Mouse (Mus musculus) skeletal muscle tissue, adult 2 months (tissue): ENCODE measurements around the gene Rsph3b.
A peak's percentile ranks its signal among the peaks of the same experiment; 100 is the strongest.
"Not testable (repeated sequence)": the region's sequence is repeated elsewhere in the genome, so short reads cannot be mapped to it uniquely, and the experiment has no call there.

Source experiments
- DNase-seq: peaks from one replicate; pipeline ENCODE4 v3.0.0-alpha.2; 2012; ENCODE audit warnings: low read depth, low spot score

The Rsph3b gene

GRCm38 (mm10) chr17:6959543-6960259 is 11.2 kb upstream of the Rsph3b start:
- DNase-seq, result not testable (repeated sequence)

DNA sequence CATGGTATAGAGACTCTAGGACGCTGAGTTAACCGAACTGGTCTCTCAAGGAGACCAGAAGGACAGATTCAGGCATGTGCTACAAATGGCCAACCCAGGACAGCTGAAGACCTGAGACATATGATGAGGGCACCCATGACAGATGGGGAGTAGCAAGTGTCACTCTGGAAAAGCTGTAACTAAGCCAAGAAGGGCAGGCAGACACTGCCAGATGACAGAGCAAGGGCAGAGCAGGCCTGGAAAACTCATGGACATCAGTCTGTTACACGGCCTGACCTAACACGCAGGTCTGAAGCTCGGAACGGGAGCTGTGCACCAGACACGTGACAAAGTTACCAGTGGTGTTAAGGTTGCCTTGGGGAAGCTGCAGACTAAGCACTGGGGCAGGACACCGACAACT is 10.4 kb upstream of the Rsph3b start:
- peak; percentile 70 for DNase-seq

- not testable (repeated sequence) for DNase-seq
Measured at GRCm38 (mm10) chr17:6948769-6949228, 317 bp upstream of the Rsph3b start.

DNA sequence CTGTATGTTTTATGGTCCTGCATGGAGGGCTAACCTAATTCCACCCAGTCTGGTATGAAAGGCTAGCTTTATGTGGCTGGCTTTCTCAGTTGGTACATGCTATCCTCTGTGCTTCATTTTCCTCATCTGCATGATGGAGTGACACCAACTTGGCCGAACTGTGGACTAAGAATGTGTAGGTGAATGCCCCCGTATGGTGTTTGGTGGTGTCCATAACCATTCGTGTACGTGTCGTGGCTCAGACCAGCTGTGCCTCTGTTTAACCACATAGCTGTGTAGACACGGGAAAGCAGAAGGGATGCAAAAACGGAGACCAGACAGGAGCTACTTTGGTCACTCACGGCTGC is 872 bp downstream of the Rsph3b start:
- not testable (repeated sequence) for DNase-seq

DNA sequence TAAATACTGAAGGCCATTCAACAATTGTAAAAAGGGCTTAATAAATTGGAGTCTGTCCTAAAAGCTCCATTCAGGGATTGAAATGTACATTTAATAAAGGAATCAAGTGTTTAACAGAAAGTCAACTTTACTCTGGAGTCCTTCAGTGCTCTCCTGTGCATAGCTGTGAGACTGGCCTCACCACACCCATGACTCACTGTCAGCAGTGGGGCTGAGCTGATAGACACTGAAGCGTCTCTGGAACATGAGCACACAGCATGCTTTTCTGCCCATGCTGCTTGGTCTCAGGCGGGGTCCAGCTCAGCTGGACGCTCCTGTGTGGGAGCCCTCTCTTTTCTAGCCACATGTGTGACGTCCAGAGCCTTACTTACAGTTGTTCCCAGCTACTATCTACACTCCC is 5.9 kb downstream of the Rsph3b start:
- not testable (repeated sequence) for DNase-seq

GRCm38 (mm10) chr17:6931625-6932024 is 16.9 kb downstream of the Rsph3b start:
- DNase-seq, result not testable (repeated sequence)

- DNase-seq, result not testable (repeated sequence)
Measured at GRCm38 (mm10) chr17:6920351-6920894, 28.1 kb downstream of the Rsph3b start.

- not testable (repeated sequence) for DNase-seq
Measured at GRCm38 (mm10) chr17:6919388-6919787, 29.1 kb downstream of the Rsph3b start.

- not testable (repeated sequence) for DNase-seq
Measured at GRCm38 (mm10) chr17:6915282-6915681, 33.2 kb downstream of the Rsph3b start.

DNA sequence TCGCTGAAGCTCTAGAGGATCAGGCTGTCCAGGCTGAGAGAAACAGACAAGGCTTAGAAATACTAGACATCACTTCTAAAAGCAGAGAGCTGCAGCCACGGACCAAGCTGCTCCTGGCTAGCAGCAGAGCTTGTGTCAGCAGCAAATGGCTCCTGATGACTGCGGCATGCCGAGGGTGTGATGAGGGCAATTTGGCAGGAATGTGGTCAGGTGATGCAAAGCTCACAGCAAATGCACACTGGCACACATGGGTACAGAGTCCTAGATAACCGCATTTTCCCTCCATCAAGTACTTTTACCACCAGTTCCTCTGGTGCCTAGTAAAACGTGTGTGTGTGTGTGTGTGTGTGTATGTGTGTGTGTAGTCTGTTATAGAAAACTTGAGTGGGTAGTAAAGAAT is 34.4 kb downstream of the Rsph3b start:
- DNase-seq, result not testable (repeated sequence)

DNA sequence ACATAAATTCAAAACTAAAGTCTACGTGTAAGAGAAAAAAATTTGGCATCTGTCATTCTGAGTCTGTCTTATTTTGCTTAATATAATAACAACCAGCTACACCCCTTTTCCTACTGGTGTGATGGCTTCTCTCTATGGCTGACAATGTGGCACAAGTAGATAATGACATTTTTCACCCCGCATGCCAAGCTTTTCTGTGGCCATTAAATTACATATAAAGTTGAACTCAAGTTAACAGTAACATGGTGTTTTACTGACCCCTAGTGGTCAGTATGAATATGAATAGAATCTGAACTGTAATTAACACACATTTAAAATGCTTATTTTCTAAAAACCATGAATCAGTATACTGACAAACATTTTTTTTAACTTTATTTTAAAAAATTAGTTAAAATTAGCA is 48.1 kb downstream of the Rsph3b start:
- DNase-seq, result not testable (repeated sequence)

GRCm38 (mm10) chr17:6897996-6898562 is 50.4 kb downstream of the Rsph3b start:
- not testable (repeated sequence) for DNase-seq

GRCm38 (mm10) chr17:6896756-6897155 is 51.7 kb downstream of the Rsph3b start:
- DNase-seq, result no peak

GRCm38 (mm10) chr17:6893332-6893731 is 55.1 kb downstream of the Rsph3b start:
- DNase-seq, result no peak

GRCm38 (mm10) chr17:6891966-6892934 is 56.2 kb downstream of the Rsph3b start:
- no peak for DNase-seq

GRCm38 (mm10) chr17:6886445-6886844 is 62.0 kb downstream of the Rsph3b start:
- DNase-seq, result no peak

- DNase-seq, result no peak
Measured at GRCm38 (mm10) chr17:6884531-6884930, 64.0 kb downstream of the Rsph3b start.

DNA sequence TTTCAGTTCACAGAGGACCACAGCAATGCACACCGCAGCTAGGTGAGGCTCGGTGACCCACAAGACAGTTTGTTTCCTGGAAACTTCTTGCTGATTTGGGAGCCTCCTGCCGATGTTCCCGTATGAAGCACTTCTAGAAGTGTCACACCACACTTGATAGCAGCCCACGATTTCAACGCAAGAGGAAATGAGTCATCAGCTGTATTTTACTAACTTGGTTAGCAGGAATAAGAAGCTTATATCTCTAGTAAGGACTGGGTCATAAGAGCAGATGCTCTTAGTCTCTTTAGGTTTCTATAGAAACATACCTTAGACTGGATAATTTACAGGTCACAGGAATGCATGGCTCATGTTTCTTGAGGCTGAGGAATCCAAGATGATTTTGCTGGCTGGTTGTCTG is 67.2 kb downstream of the Rsph3b start:
- no peak for DNase-seq

DNA sequence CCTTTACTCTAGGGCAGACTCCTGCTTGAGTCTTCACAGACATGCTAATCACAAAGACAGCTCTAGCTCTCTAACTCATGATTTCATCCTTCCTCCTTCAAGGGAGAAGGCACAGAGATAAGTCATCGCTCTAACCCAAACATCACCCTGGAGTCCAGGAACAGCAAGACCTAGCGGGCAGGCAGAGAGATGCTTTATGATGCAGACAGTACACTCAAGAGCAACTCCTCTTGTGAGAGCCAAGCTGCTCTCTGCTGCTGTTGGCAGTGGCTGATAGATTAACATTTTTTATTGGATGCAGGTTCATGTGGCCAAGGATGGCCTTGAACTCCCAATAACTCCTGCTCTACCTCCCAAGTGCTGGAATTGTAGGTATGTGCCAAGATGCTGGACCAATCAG is 77.1 kb downstream of the Rsph3b start:
- no peak for DNase-seq

DNA sequence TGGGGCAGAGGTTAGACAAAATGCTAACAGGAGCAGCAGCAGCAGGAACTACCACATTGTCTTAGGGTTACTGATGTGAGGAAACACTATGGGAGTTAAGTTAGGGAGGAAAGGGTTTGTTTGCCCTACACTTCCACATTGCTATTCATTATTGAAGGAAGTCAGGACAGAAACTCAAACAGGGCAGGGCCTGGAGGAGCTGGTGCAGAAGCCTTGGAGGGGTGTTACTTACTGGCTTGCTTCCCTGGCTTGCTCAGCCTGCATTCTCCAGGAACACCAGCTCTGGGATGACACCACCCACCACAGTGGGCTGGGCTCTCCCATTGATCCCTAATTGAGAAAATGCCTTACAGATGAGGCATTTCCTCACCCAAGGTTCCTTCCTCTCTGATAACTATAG is 79.7 kb downstream of the Rsph3b start:
- no peak for DNase-seq

DNA sequence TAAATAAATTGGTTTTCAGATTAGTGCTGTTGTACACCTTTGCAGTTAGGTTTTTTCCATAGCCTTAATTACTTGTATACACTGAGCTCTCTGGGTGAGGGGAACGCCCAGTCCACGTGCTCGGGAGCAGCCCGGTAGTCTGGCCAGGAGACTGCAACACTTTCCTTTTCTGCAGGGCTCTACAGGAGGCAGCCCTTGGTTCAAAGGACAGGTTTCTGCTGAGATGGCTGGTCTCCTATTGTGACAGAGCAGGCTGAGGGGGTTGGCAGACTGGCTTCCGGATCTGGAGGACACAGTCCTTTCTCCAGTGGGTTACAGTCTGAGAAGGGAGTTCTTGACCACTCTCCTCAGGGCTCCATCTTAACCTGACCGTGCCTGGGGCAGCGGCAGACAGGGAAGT is 80.7 kb downstream of the Rsph3b start:
- no peak for DNase-seq

DNA sequence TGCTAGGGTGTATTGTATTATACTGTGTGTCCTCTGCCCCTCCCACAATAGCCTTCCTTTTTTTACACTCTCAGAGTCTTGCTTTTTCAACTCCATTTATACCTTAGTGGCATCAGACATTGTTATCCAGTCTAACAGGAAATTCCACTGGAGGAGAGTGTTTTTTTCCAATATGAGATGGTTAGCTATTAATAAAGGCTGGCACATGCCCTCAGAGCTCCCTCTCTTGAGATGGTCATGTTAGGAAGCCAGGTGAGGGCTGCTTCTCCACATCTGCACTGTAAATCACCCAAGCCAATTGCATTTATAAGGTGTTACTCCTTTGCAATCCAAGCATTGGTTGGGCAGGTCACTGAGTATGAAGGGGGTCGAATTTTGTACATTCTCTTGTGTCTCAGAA is 81.9 kb downstream of the Rsph3b start:
- no peak for DNase-seq
